Mouse (Mus musculus): ENCODE data around the gene Slc9a3. TPM values are rescaled to one million over a fixed set of nuclear protein-coding genes. Genes with fewer than 3 reads are reported as not detected.

Gene Slc9a3
- 1 to 10 TPM in 1 of 4 experiments, under 1 TPM in 3; 0.40 to 1.1 (median 0.56) TPM for total RNA-seq (2022)

DNA sequence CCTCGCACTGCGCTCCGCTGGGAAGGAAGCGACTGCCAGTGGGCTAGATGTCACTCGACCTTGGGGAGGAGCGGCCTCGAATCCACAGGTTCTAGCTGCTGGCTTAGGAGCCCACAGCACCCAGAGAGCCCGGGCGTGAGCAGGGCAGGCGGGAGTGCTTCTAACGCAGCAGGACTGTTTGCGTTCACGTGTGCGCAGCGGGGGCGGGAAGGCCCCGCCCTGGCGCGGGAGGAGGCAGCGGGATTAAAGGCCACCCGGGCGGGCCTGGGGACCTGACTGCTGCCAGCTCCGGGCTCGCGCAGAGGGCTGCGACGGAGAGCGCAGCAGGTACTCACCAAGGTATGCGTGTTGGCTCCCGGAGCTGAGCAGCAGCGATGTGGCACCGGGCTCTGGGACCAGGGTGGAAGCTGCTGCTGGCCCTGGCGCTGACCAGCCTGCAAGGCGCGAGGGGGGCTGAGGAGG, at the start of gene Slc9a3:
TSS of gene Slc9a3 (plus strand) at position 317 of the 462 bp plus-strand sequence.
- peak; percentile 26 for DNase-seq

DNA sequence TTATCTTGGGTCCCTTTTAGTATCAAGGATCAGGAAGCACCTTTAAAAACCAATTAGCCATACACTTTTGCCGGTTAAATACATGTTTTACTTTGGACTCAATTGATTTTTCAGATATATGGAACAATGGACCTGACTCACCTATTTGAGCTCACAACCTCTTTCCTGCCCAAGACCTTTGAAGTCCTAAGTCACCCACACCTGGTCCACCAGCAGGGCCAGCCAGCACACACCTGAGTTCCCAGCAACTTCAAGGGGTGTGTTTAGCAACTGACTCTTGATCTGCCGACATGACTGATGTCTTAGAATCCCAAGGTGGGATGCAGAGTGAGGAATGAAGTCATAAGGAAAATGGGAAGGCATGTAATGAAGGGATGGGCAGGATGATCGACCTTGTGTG, 49.5 kb upstream of the Slc9a3 start:
- DNase-seq = no peak

DNA sequence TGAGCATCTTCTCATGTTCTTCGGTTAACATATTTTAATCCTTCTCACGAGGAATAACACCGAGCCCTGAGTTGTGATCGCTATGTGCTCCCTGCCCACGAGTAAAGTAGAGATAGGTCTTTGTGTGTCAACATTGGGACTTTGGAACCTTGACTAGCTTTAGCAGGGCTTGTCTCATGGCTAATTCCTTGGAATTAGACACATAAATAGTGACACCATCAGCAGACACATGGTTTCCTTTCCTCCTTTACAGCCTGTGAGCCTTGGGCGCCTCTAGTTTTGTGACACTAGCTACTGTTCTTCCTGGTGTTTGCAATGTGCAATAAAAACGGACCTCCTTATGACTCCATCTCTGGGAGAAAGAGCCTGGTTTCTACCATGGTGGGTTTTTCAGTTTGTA, 47.9 kb upstream of the Slc9a3 start:
- no peak for DNase-seq

DNA sequence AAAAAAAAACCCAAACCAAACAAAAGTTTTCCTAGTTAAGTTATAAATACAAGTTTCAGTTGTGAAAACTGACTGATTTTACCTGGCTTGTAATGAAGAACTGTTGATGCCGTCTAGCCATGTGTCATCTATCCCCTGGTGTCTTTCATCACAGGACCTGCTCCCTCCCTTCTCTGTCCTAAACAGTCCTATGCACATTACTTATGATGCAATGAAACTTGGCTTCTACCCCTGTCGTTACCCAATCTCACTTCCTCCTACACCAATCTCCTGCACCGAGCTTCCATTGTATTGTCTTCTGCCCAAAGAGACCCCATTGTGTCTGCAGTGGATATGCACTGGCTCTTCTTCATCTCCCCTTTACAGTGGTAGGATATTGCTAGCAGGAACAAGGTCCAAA, 31.0 kb upstream of the Slc9a3 start:
- no peak for DNase-seq

- no peak for DNase-seq
These were observed 25.3 kb upstream of the Slc9a3 start for GRCm38 (mm10) chr13:74095936-74096335.

DNA sequence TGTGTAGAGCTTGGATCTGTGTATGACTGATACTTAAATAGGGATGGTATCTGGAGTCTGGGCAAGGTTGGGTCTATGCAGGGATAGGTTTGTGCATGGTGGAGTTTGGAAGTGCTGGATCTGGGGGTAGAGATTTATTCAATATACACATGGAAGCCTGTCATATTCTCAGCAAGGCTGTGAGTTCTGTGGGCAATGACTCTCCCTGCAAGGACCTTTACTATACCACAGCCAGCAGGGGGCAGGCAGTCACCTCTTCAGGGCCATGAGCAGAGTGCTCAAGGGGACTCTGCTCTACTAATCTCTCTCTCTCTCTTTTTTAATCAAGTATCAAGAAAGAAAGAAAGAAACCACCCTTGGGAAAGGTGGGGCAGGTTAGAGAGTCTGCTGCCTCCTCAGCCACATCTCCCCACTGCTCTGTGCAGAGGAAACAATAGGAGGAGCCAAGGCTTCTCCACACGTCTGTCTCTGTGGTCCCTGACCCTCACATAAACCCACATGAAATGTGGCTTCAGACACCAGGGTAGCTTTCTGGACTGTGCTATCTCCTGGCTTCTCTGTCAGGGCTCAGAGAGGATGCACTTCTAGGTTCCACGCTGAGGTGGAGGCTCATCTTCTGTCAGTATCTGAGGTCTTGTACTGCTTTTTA, 24.4 kb upstream of the Slc9a3 start:
- peak; percentile 37 for DNase-seq

GRCm38 (mm10) chr13:74098913-74099312, 22.3 kb upstream of the Slc9a3 start:
- DNase-seq = no peak

DNA sequence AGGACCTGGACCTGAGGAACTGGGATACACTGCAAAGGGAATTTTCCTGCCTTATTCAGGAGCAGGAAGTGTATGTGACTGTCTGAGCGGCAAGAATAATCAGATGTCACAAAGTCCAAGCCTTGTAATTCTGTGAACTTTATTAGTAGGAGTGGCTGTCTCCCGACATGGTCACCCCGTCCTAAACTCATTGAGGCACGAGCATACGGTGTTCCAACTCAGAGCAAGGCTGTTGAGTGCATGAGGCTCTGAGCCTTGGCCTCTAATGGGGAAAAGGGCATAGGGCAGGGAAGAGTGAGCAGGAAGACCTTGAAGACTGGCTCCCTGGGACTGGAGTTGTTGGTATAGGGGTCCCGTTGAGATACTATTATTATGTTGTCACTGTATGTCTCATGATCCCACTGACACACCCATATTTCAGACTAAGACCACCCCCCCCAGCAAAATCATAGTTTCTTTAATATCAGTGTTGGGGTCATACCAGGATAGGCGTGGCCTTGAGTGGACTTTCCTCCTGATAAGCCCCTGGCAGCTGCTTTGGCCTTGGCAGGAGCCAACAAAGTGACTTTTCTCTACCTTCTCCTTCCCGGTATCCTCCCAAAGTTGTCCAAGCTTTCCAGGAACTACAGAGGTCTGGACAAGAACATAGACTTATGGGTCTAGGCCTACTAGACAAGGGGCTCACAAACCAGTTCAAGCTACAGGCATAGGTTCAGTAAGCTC, 19.0 kb upstream of the Slc9a3 start:
- DNase-seq = no peak

DNA sequence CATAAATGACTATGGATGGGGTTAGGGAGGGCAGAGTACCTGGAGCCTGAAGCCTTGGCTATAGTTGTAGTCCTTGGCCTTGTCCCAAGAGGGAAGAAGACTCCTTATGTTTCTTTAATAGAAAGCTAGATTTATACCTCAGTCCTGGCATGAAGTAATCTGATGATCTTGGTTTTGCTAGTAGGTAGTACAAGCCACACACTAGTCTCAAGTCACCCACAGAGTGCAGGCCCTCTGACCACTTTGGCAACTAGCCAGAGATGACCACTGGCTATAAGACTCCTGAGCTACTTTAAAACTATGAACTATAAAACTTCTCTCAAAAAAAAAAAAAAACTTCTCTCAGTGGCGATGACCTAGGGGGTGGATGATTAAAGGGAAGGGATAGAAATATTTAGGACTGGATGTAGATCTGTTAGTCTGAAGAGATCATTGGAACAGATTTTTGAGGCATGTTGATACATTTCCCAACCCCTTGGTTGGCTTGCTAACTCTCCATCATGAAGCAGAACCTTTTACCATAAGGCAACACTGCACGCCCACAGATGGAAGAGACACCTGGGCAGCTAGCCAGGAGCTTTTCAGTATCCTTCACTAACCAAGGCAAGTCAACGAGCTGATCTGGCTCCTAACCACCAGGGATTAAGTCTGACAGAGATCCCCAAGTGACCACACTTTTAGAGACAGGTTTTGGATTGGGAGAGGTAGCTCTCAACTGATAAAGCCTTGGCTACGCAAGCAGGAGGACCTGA, 18.2 kb upstream of the Slc9a3 start:
- no peak for DNase-seq

- no peak for DNase-seq
These were observed 16.8 kb upstream of the Slc9a3 start for GRCm38 (mm10) chr13:74104417-74104816.

DNA sequence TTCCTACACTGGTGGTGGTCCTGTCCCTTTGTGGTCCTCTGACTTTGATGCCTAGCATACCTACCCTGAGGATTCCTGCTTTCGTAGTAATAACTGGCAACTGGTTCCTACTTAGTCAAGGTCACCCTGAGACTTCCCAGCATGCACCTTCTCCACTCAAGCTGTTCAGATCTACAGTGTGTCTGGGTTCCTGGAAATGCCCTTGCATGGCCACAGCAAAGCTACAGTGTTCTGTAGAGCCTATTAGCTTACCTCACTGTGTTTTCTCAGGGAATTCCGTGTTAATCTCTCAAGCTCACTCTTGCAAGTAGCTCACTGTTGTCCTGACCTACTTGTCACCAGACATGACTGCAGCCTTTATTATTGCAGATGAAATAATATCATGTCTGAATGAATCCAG, 13.8 kb upstream of the Slc9a3 start:
- DNase-seq = no peak

DNA sequence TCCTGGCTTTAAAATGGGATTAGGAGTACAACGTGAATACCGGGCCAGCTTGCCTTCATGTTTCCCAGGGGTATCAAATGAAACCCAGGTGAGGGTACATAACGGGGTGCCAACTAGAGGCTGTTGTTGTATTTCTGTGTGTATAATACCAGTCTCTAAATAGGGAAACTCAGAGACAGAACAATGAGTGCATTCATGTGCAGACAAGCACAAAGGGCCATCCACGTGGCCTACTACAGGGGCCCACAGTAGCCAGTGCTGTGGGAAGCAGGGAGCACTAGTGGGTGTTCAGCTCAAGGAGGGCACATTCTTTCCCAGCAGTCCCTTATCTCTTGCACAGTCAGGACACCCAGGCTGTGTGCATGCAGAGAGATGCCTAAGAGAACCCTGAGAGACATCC, 8.7 kb upstream of the Slc9a3 start:
- no peak for DNase-seq

DNA sequence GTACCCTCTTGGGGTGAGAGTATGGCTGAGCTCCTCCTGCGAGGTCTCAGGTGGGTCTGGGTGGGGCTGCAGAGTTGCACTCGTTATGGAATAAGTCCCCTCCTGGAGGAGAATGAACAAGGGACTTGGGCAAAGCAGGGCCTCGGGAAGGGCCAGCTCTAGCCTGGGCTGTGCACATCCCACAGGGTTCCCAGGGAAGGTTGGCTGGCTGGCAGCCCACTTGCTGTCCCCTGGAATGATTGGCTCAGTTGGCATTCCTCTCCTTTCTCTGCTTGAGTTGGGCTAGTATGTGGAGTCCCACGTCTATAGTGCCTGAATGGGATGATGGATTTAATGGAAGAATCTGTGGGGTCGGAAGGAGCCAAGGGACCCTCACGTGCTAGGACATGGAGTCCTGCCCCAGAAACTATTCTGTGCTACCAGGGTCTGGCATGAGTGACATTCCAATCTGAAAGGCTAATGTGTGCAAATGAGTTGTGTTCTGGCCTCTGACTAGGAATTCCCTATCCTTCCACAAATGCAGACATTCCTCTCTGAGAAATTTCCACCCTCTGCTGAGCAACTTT, 7.5 kb upstream of the Slc9a3 start:
- no peak for DNase-seq

DNA sequence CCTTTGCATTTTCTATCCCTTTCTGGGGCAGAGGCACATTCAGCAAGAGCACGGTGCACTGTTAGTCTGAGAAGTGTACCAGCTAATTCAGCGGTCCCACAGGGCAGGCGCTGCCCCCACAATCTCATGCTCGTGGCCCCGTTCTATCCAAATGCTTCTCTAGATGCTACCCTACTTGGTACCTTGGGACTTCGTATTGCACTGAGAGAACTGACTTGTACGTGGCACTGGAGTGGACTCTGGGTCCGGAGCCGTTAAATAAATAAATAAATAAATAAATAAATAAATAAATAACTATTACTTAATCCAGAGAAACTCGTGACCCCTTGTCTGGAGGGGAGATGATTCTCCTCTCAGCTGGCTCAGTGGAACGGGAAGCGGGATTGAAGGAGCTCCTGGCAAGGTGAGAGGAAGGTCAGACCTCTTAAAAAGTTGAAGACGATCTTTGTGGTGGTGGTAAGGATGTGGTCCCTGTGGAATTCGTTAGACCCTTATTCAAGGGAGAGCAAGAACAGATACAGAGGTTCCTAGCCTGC, 606 bp downstream of the Slc9a3 start:
- DNase-seq = no peak

- DNase-seq = no peak
These were observed 1.4 kb downstream of the Slc9a3 start for GRCm38 (mm10) chr13:74122632-74123031.

DNA sequence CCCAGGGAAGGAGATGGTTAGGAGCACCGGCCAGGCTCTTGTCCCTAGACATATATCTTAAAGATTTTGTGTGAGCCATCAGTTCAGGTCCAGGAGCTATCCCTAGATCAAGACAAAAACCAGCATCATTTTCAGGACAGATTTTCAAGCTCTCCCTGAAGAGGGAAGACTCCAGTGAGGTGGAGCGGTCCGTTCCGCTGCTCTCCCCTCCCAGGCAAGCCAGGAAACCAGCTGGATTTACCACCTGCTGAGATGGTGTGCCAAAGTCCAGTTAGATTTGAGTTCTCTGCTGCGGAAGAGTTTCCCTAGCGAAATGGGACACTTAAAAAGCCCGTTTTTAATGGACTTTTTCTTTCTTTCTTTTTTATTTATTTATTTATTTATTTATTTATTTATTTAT, 6.3 kb downstream of the Slc9a3 start:
- DNase-seq = no peak

DNA sequence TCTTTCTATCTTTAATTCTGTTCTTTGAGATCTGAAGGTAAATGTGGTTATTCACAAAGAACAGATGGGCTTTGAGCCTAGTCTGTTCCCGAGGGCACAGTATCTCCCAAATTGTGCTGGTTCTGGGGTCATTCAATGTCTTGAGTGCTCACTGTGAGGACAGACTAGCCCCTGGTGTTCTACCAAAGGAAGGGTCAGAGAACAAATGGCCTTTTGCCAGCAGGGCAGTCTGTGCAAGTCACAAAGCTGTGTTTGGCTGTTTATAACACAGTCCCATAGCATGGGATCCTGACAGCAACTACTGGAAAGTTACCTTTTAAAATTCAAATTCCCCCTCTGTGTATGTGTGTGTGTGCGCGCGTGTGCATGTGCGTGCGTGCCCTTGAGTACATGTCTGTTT, 8.7 kb downstream of the Slc9a3 start:
- DNase-seq = no peak

DNA sequence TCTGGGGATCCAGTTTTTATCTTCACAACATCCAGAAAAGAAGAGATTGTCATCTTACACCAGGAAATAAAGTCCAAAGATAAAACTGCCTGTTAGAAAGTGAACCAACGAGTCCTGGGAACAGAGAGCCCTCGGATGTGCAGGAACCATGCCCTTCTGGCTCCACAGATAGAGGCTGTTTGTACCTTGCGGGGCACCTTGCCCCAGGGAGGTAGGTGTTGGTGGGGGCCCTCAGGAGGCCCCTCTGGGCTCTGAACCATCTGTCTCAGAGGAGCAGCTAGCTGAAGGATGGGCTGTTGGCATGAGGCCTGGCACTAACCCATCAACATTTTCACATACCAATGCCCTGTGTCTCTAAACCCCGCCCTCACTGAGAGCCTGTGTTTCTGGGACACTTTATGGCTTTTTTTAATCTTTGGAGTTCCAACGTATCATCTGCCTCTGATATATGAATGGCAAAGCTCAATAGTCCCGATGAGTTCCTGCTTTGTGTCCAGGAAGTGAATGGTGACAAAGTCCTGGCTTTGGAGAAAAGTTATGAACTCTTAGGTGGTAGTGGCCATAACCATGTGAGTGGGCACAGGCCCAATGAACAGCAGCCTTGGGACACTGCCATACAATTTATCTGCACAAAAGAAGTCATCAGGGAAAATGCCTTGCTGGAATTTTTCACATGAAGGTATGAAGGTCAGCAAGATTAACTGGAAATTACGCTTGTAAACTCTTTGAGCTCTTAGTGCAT, 17.8 kb downstream of the Slc9a3 start:
- DNase-seq = no peak

- no peak for DNase-seq
These were observed 19.5 kb downstream of the Slc9a3 start for GRCm38 (mm10) chr13:74140793-74141192.

DNA sequence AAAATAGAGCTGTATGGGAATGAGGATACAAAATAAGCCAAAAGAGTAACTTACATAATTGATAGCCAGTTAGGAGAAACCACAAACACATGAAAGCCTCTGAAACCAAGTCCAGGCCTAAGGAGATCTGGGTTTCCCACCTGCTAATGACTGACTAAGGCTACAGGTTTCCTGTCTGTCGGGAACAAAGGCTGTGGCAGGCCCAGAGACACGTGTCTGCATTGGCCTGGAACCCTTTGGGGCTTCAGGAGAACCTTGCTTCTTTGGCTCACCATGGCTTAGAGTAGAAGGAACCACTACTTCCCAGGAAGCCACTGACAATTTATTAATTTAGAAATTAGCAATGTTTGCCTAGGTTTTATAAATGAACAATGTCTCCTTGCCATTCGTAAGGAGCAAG, 22.0 kb downstream of the Slc9a3 start:
- no peak for DNase-seq

DNA sequence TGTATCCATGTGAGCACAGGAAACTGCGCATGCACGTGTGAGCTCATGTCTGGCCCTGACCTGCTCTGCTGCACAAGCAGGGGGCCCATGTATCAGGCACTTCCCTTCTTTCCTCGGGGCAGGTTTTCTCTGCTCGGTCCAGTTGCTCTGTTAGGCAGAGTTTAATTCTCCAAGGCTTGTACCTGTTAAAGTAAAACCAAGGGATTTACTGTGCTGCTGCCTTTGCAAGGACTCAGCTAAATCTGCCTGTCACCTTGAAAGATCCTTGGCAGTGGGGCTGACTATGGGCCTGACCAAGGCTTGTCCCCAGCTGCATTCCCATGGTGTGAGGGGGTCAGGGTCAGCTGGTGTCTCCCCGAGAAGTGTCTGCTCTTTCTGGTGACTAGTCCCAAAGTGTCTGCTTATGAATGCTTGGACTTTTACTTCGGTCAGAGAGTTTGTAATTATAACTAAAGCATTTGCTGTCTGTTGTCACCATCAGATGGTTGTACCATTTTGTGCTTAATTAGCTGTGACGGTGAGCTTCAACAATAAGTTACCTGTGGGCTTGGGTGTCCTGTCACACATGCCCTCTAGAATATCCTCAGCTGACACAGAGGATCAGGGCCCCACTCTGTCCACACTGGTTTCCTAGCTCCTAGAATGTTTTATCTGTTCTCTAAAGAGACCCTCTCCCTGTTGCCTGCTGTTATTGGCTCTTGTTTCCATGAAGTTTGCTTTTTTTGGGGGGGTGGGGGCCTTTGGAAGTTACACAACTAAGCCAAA, 23.0 kb downstream of the Slc9a3 start:
- no peak for DNase-seq

All from adrenal gland, adult 8-10 months (tissue).